Mouse (Mus musculus) liver, embryonic 14.5 days (tissue): Measurements from ENCODE around the gene Ndufs2.

ENCODE experiments used
- CTCF ChIP-seq: IDR thresholded peaks from 2 replicates; pipeline ENCODE4 v1.5.1; 2016; ENCODE audit warnings: antibody characterized with exemption, low read depth, control low read depth
- EP300 ChIP-seq: IDR thresholded peaks from 2 replicates; pipeline ENCODE4 v1.6.1; 2016; ENCODE audit warnings: antibody characterized with exemption, low read depth

- TF ChIP-seq CTCF (peak; percentile 61), EP300 (no peak)
These were observed 43.3 kb upstream of the Ndufs2 start, which contains the start of gene Ufc1 for GRCm38 (mm10) chr1:171294298-171295062.
